Mouse (Mus musculus) lung, embryonic 16.5 days (tissue): ENCODE results near the gene Ascc1. TPM values are rescaled to one million over a fixed set of nuclear protein-coding genes. Genes with fewer than 3 reads are reported as not detected.

ENCODE experiments used
- ATAC-seq: fragments of 200-750 bp; cut with Nextera tagmentation; 2 replicates; pipeline ENCODE4 v1.8.0; 2017; ENCODE audit warnings: low read depth, mild to moderate bottlenecking, moderate library complexity
- H3K27ac ChIP-seq: fragments of 300-500 bp; sonication (generic); 2 replicates; pipeline ENCODE4 v1.5.1; 2014; ENCODE audit warnings: mild to moderate bottlenecking, control low read depth, low read length
- H3K27me3 ChIP-seq: fragments of 300-500 bp; sonication (generic); 2 replicates; pipeline ENCODE4 v1.6.1; 2014; ENCODE audit warnings: low read depth, low read length, mixed read lengths; ENCODE audit not compliant: control insufficient read depth, insufficient read depth
- H3K36me3 ChIP-seq: fragments of 300-500 bp; sonication (generic); 2 replicates; pipeline ENCODE4 v1.6.1; 2014; ENCODE audit warnings: low read length; ENCODE audit not compliant: control insufficient read depth, insufficient read depth
- H3K4me1 ChIP-seq: fragments of 300-500 bp; sonication (generic); replicated peaks from 2 replicates; pipeline ENCODE4 v1.6.1; 2014; ENCODE audit warnings: low read length, mixed read lengths; ENCODE audit not compliant: control insufficient read depth, insufficient read depth
- H3K4me2 ChIP-seq: fragments of 300-500 bp; sonication (generic); 2 replicates; pipeline ENCODE4 v1.6.1; 2014; ENCODE audit warnings: low read depth, low read length, control low read depth
- H3K4me3 ChIP-seq: fragments of 300-500 bp; sonication (generic); 2 replicates; pipeline ENCODE4 v1.5.1; 2014; ENCODE audit warnings: mild to moderate bottlenecking, low read length, control low read depth
- H3K9ac ChIP-seq: fragments of 300-500 bp; sonication (generic); 2 replicates; pipeline ENCODE4 v1.6.1; 2014; ENCODE audit warnings: low read length, control low read depth
- H3K9me3 ChIP-seq: fragments of 300-500 bp; sonication (generic); 2 replicates; pipeline ENCODE4 v1.6.1; 2016; ENCODE audit warnings: low read length; ENCODE audit not compliant: control insufficient read depth
- WGBS: fragments of 180-500 bp; shearing (Covaris S2); extraction: QIAGEN DNeasy Blood & Tissue Kit; methylation state at CpG from one replicate; pipeline ENCODE4 v1.1.7; 2014; 5-methylcytosine and 5-hydroxymethylcytosine counted together
- polyA plus RNA-seq: library from polyadenylated mRNA; unstranded; fragments of >200 nt; fragmentation: Nextera tagmentation; extraction: Ambion mirVana; gene quantifications from 2 replicates; pipeline ENCODE4 v1.2.1, GENCODE M21; 2015

Ascc1 gene
- 48.2 and 51.6 TPM in 2 replicates for polyA plus RNA-seq

- Histone ChIP-seq H3K9ac (peak within 1 kb of the TSS; percentile 79), H3K27me3 (no peaks in the 10 kb centered on the region), H3K36me3 (0 out of 2 replicates have a peak, but pooled peaks cover 2% of the 10 kb centered on the region), H3K4me3 (peak within 1 kb of the TSS; percentile 74), H3K4me1 (peaks cover 14% of the 10 kb centered on the region), H3K4me2 (peak within 1 kb of the TSS; percentile 87), H3K27ac (peak within 1 kb of the TSS; percentile 99), H3K9me3 (no peaks in the 10 kb centered on the region)
- under 1% methylated on average over 46 of the region's 51 CpGs for WGBS
- peak; percentile 99 for ATAC-seq
Observed at GRCm38 (mm10) chr10:60002673-60003212, at the start of gene Ascc1, which contains the start of gene Anapc16. TSS of gene Ascc1 (plus strand) at chr10:60002805. TSS of gene Anapc16 (minus strand) at chr10:60003135.

- Histone ChIP-seq H3K9ac (no peak overlapping the region), H3K4me1 (peaks cover 34% of the 10 kb centered on the region), H3K27ac (no peak overlapping the region), H3K4me2 (no peak overlapping the region), H3K4me3 (no peak overlapping the region), H3K27me3 (no peaks in the 10 kb centered on the region; the same call in 1 of the 2 replicates), H3K36me3 (no peaks in the 10 kb centered on the region), H3K9me3 (no peaks in the 10 kb centered on the region)
- ATAC-seq, result no peak
- 29% methylated on average over 7 of the region's 7 CpGs for WGBS
Observed at GRCm38 (mm10) chr10:59953564-59954039, 49.0 kb upstream of the Ascc1 start.

GRCm38 (mm10) chr10:59956681-59957080 lies 45.9 kb upstream of the Ascc1 start:
- peaks cover 14% of the 10 kb centered on the region for H3K4me1 ChIP-seq
- H3K27ac ChIP-seq, result no peak overlapping the region
- WGBS, result 62% methylated on average over 5 of the region's 5 CpGs
- no peak overlapping the region for H3K9ac ChIP-seq
- no peaks in the 10 kb centered on the region for H3K36me3 ChIP-seq
- no peak for ATAC-seq
- H3K4me2 ChIP-seq, result no peak overlapping the region
- no peaks in the 10 kb centered on the region for H3K9me3 ChIP-seq
- no peak overlapping the region for H3K4me3 ChIP-seq
- no peaks in the 10 kb centered on the region; the same call in 1 of the 2 replicates for H3K27me3 ChIP-seq

GRCm38 (mm10) chr10:59957171-59958149 lies 45.1 kb upstream of the Ascc1 start:
- Histone ChIP-seq H3K9me3 (no peaks in the 10 kb centered on the region), H3K4me1 (peaks cover 14% of the 10 kb centered on the region), H3K36me3 (no peaks in the 10 kb centered on the region), H3K27me3 (no peaks in the 10 kb centered on the region; the same call in 1 of the 2 replicates), H3K4me2 (no peak overlapping the region), H3K27ac (no peak overlapping the region), H3K4me3 (no peak overlapping the region), H3K9ac (no peak overlapping the region)
- ATAC-seq, result no peak
- 31% methylated on average over 25 of the region's 25 CpGs for WGBS

GRCm38 (mm10) chr10:59958458-59958857 lies 44.1 kb upstream of the Ascc1 start:
- Histone ChIP-seq H3K4me3 (no peak overlapping the region), H3K4me1 (peaks cover 6% of the 10 kb centered on the region; the same call in 1 of the 2 replicates), H3K27me3 (no peaks in the 10 kb centered on the region; the same call in 1 of the 2 replicates), H3K27ac (no peak overlapping the region), H3K9ac (no peak overlapping the region), H3K36me3 (no peaks in the 10 kb centered on the region), H3K9me3 (no peaks in the 10 kb centered on the region), H3K4me2 (no peak overlapping the region)
- WGBS, result 47% methylated on average over 5 of the region's 5 CpGs
- 0 out of 2 replicates have a peak, but pooled peaks have one; percentile 21 for ATAC-seq

- peaks cover 13% of the 10 kb centered on the region for H3K4me1 ChIP-seq
- no peaks in the 10 kb centered on the region for H3K36me3 ChIP-seq
- no peak overlapping the region for H3K4me3 ChIP-seq
- H3K27ac ChIP-seq, result no peak overlapping the region
- H3K9ac ChIP-seq, result no peak overlapping the region
- ATAC-seq, result no peak
- H3K4me2 ChIP-seq, result no peak overlapping the region
- 73% methylated on average over 9 of the region's 12 CpGs for WGBS
- H3K27me3 ChIP-seq, result no peaks in the 10 kb centered on the region; the same call in 1 of the 2 replicates
- H3K9me3 ChIP-seq, result no peaks in the 10 kb centered on the region
Observed at GRCm38 (mm10) chr10:59959517-59959916, 43.1 kb upstream of the Ascc1 start.

GRCm38 (mm10) chr10:59963609-59964008 lies 39.0 kb upstream of the Ascc1 start:
- Histone ChIP-seq H3K9ac (no peak overlapping the region), H3K36me3 (no peaks in the 10 kb centered on the region), H3K27ac (peak overlapping the region; percentile 12; the same call in 1 of the 2 replicates), H3K4me1 (peaks cover 23% of the 10 kb centered on the region), H3K9me3 (no peaks in the 10 kb centered on the region), H3K4me3 (no peak overlapping the region), H3K4me2 (no peak overlapping the region), H3K27me3 (no peaks in the 10 kb centered on the region)
- no peak for ATAC-seq
- WGBS, result 52% methylated on average over 2 of the region's 2 CpGs

GRCm38 (mm10) chr10:59964504-59965361 lies 37.9 kb upstream of the Ascc1 start:
- Histone ChIP-seq H3K4me3 (no peak overlapping the region; the same call in 1 of the 2 replicates), H3K4me2 (peak overlapping the region; percentile 49), H3K4me1 (peaks cover 26% of the 10 kb centered on the region), H3K27ac (peak overlapping the region; percentile 48), H3K9me3 (no peaks in the 10 kb centered on the region), H3K9ac (peak overlapping the region; percentile 46), H3K36me3 (no peaks in the 10 kb centered on the region), H3K27me3 (no peaks in the 10 kb centered on the region)
- ATAC-seq, result peak; percentile 86
- 9% methylated on average over 18 of the region's 23 CpGs for WGBS
